Mouse (Mus musculus) small intestine, adult 2 months (tissue): ENCODE data around the gene Gm7030.
"Not testable (repeated sequence)": the region's sequence is repeated elsewhere in the genome, so short reads cannot be mapped to it uniquely, and the experiment has no call there.

ENCODE experiments used
- CTCF ChIP-seq: fragments of 200-500 bp; IDR thresholded peaks from 2 replicates; pipeline ENCODE4 v1.5.1; 2012; ENCODE audit warnings: low read depth, mild to moderate bottlenecking, control low read depth, inconsistent platforms, low read length, moderate library complexity, mixed read lengths; ENCODE audit not compliant: insufficient replicate concordance, insufficient read length; ENCODE audit errors: extremely low read depth
- POLR2A ChIP-seq: fragments of 200-500 bp; IDR thresholded peaks from 2 replicates; pipeline ENCODE4 v1.6.1; 2012; ENCODE audit warnings: low read depth, mild to moderate bottlenecking, control low read depth, inconsistent platforms, low read length, moderate library complexity

DNA sequence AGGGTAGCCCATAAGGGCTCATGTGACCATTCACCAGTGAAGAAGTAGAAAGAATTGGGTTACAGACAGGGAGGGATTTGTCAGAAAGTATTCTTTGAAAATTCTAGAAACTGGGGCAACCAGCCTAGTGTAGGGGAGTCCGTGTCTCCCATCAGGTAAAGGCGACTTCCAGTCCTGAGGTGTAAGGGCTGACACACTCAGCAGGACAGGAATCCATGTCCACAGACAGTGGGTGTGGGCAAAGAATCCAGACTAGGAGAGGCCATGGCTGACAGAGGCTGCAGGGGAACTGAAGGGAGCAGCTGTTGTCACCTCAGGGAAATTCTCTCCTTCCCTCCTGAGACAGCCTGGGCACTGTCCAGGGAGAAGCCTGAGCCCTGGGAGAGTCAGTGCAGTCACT is 37.7 kb upstream of the Gm7030 start:
- not testable (repeated sequence) for TF ChIP-seq POLR2A, CTCF
